Mouse (Mus musculus) brain, embryonic 14.5 days (tissue): Measurements from ENCODE around the gene Dis3l2.

Source experiments
- CTCF ChIP-seq: fragments of 200-500 bp; IDR thresholded peaks from 2 replicates; pipeline ENCODE4 v1.5.1; 2012; ENCODE audit warnings: inconsistent platforms, mild to moderate bottlenecking, moderate library complexity, borderline replicate concordance; ENCODE audit not compliant: insufficient read depth, insufficient read length; ENCODE audit errors: extremely low read depth
- POLR2A ChIP-seq: fragments of 200-500 bp; IDR thresholded peaks from 2 replicates; pipeline ENCODE4 v1.6.1; 2012; ENCODE audit warnings: mild to moderate bottlenecking, inconsistent platforms, borderline replicate concordance; ENCODE audit not compliant: poor library complexity, insufficient read depth, insufficient read length, severe bottlenecking; ENCODE audit errors: extremely low read depth

DNA sequence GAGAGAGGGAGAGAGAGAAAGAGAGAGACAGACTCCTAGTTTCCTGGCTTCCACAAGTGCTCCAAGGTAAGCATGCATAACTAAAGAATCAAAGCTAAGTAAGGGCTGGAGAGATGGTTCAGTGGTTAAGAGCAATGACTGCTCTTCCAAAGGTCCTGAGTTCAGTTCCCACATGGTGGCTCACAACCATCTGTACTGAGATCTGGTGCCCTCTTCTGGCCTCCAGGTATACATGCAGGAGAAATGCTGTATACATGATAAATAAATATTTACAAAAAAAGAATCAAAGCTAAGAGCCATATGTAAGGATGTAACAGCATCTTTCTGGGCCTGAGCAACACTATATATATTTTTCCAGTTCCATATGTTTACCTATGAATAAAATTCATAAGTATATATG is 357.3 kb downstream of the Dis3l2 start:
- no peak for TF ChIP-seq CTCF
- no peak for TF ChIP-seq POLR2A
